Mouse (Mus musculus) limb, embryonic 13.5 days (tissue): ENCODE measurements around the gene Ldlrap1. TPM values are rescaled to one million over a fixed set of nuclear protein-coding genes. Genes with fewer than 3 reads are reported as not detected.

Experiments
- ATAC-seq: fragments of 200-750 bp; cut with Nextera tagmentation; 2 replicates; pipeline ENCODE4 v1.8.0; 2017; ENCODE audit warnings: low read depth, moderate number of reproducible peaks, moderate TSS enrichment; ENCODE audit not compliant: low FRiP score
- H3K27ac ChIP-seq: fragments of 300-500 bp; sonication (generic); 2 replicates; pipeline ENCODE4 v1.5.1; 2015; ENCODE audit warnings: inconsistent platforms, mild to moderate bottlenecking, moderate library complexity
- H3K27me3 ChIP-seq: fragments of 300-500 bp; sonication (generic); 2 replicates; pipeline ENCODE4 v1.6.1; 2015; ENCODE audit warnings: mild to moderate bottlenecking, inconsistent platforms
- H3K36me3 ChIP-seq: fragments of 300-500 bp; sonication (generic); 2 replicates; pipeline ENCODE4 v1.6.1; 2015; ENCODE audit warnings: inconsistent platforms, mild to moderate bottlenecking, moderate library complexity
- H3K4me1 ChIP-seq: fragments of 300-500 bp; sonication (generic); 2 replicates; pipeline ENCODE4 v1.6.1; 2015; ENCODE audit warnings: inconsistent platforms
- H3K4me2 ChIP-seq: fragments of 300-500 bp; sonication (generic); replicated peaks from 2 replicates; pipeline ENCODE4 v1.6.1; 2015; ENCODE audit warnings: inconsistent platforms, mild to moderate bottlenecking, moderate library complexity
- H3K4me3 ChIP-seq: fragments of 300-500 bp; sonication (generic); 2 replicates; pipeline ENCODE4 v1.5.1; 2015; ENCODE audit warnings: moderate library complexity, mild to moderate bottlenecking, inconsistent platforms
- H3K9ac ChIP-seq: fragments of 300-500 bp; sonication (generic); 2 replicates; pipeline ENCODE4 v1.6.1; 2015; ENCODE audit warnings: mild to moderate bottlenecking, inconsistent platforms
- H3K9me3 ChIP-seq: fragments of 300-500 bp; sonication (generic); 2 replicates; pipeline ENCODE4 v1.6.1; 2016; ENCODE audit warnings: inconsistent platforms
- WGBS: fragments of 180-500 bp; shearing (Covaris S2); methylation state at CpG from one replicate; pipeline ENCODE4 v1.1.7; 2015; 5-methylcytosine and 5-hydroxymethylcytosine counted together
- polyA plus RNA-seq: library from polyadenylated mRNA; unstranded; fragments of >200 nt; fragmentation: Nextera tagmentation; extraction: Ambion mirVana; gene quantifications from 2 replicates; pipeline ENCODE4 v1.2.1, GENCODE M21; 2015

Ldlrap1 gene
- polyA plus RNA-seq, 1 experiment from 2014 or later = 24.5 TPM

DNA sequence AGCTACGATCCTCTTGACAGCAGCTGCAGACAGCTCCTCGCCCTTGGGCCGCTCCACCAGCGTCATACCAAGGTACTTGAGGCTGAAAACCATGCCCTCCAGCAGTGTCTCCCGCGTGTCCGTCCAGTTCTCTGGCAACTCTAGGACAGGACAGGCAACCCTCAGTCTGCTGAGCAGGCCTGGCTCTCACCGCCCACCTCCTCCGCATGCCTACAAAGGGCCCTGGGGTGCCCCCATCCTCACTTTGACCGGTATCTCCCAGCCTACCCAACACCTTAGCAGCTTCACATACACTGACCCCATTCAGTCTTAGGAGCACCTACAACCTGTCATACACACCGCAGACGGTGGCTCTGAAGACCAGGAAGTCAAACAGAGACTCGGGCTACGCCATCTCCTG is 8.9 kb downstream of the Ldlrap1 start:
- Histone ChIP-seq H3K27me3 (no peaks in the 10 kb centered on the region), H3K27ac (no peak overlapping the region), H3K4me1 (peaks cover 49% of the 10 kb centered on the region), H3K9me3 (no peaks in the 10 kb centered on the region), H3K4me2 (no peak overlapping the region), H3K36me3 (peaks cover 18% of the 10 kb centered on the region), H3K9ac (no peak overlapping the region), H3K4me3 (no peak overlapping the region)
- ATAC-seq = no peak
- whole genome bisulfite sequencing = 89% methylated on average over 14 of the region's 14 CpGs

DNA sequence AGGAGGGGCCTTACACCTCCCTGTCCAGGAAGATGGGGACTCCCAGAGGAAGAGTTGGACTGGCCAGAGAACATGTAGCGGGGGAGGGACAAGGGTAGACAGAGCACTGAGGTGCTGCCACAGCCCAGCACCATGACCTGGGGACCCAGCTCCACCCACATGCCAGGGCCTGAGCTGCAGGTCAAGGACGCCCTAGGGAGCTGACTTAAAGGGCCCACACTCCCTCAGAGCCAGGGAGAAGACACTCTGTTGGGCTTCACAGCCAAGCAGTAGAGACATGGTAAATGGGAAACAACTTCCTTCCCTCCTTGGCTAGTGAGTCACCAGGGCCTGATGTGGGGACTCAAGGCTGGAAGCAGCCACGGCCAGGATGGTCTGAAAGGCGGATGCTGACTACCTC is 9.5 kb downstream of the Ldlrap1 start:
- WGBS = 91% methylated on average over 4 of the region's 4 CpGs
- no peak overlapping the region for H3K27ac ChIP-seq
- H3K4me2 ChIP-seq = no peak overlapping the region
- no peak overlapping the region for H3K4me3 ChIP-seq
- peaks cover 18% of the 10 kb centered on the region for H3K36me3 ChIP-seq
- H3K9me3 ChIP-seq = no peaks in the 10 kb centered on the region
- no peaks in the 10 kb centered on the region for H3K27me3 ChIP-seq
- no peak for ATAC-seq
- H3K9ac ChIP-seq = no peak overlapping the region
- peaks cover 54% of the 10 kb centered on the region for H3K4me1 ChIP-seq

DNA sequence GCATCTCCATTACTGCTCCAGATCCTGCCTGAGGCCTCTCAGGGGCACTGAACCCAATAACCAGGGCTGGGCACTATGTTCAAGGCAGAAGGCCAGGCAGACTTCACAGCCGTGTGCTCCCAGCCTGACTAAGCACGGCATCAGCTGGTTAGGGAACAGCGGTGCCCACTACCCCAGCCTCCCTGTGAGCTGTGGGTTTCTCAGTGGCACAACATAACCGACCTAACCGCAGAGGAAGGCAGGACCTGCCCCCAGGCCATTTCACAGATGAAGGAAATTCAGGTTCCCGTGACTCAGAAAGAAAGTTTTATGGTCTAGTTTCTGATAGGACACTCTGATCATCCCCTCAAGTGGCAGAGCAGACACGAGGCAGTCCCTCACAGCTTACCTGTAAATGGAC is 10.9 kb downstream of the Ldlrap1 start:
- ATAC-seq = no peak
- H3K27me3 ChIP-seq = no peaks in the 10 kb centered on the region
- no peaks in the 10 kb centered on the region for H3K9me3 ChIP-seq
- H3K27ac ChIP-seq = no peak overlapping the region
- H3K36me3 ChIP-seq = peaks cover 23% of the 10 kb centered on the region
- H3K9ac ChIP-seq = no peak overlapping the region
- H3K4me1 ChIP-seq = peaks cover 58% of the 10 kb centered on the region
- WGBS = 66% methylated on average over 7 of the region's 7 CpGs
- no peak overlapping the region for H3K4me2 ChIP-seq
- no peak overlapping the region for H3K4me3 ChIP-seq

DNA sequence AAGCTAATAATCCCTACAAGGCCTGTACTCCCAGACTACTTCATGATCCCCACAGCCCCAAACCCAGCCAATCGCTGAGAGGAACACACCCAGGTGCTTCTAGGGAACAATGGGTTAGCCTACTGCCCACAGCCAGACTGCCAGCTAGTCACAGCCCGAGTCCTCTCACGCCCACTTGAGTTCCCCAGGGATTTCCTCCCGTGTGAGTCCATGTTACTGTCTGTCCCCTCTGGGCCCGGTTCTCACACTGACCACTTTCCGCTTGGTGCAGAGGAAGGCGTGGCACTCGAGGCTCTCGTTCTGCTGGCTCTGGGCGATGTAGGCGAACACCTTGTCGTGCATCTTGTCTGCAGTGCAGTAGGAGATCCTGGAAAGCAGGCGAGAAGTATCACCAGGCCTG is 12.9 kb downstream of the Ldlrap1 start:
- Histone ChIP-seq H3K36me3 (peaks cover 23% of the 10 kb centered on the region), H3K4me3 (no peak overlapping the region), H3K9ac (no peak overlapping the region), H3K4me2 (no peak overlapping the region), H3K9me3 (no peaks in the 10 kb centered on the region), H3K27ac (no peak overlapping the region), H3K27me3 (no peaks in the 10 kb centered on the region), H3K4me1 (peaks cover 66% of the 10 kb centered on the region)
- WGBS = 66% methylated on average over 13 of the region's 13 CpGs
- ATAC-seq = no peak

DNA sequence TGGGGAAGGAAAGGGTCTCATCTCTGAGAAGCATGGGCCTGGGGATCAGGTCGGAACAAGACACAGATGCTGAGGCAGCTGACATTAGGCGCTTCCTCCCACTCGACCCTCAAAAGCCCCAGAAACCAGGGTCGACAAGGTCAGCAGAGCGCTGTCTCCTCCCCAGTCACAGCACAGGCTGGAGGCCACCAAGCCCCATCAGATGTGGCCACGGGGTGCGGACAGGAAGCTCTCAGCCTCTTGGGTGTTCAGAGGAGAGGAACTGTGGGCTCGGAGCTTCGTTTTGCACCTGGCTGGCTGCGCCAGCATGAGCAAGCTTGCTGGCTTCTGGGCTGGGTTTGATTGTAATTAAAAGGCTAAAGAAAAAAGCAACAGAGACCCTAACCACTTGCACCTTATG is 13.5 kb downstream of the Ldlrap1 start:
- H3K27ac ChIP-seq = no peak overlapping the region
- H3K4me2 ChIP-seq = no peak overlapping the region
- H3K4me3 ChIP-seq = no peak overlapping the region
- H3K4me1 ChIP-seq = peaks cover 68% of the 10 kb centered on the region
- H3K9ac ChIP-seq = peak overlapping the region; percentile 5; the same call in 1 of the 2 replicates
- no peaks in the 10 kb centered on the region for H3K9me3 ChIP-seq
- no peaks in the 10 kb centered on the region for H3K27me3 ChIP-seq
- WGBS = 48% methylated on average over 10 of the region's 10 CpGs
- H3K36me3 ChIP-seq = peaks cover 24% of the 10 kb centered on the region
- no peak for ATAC-seq

DNA sequence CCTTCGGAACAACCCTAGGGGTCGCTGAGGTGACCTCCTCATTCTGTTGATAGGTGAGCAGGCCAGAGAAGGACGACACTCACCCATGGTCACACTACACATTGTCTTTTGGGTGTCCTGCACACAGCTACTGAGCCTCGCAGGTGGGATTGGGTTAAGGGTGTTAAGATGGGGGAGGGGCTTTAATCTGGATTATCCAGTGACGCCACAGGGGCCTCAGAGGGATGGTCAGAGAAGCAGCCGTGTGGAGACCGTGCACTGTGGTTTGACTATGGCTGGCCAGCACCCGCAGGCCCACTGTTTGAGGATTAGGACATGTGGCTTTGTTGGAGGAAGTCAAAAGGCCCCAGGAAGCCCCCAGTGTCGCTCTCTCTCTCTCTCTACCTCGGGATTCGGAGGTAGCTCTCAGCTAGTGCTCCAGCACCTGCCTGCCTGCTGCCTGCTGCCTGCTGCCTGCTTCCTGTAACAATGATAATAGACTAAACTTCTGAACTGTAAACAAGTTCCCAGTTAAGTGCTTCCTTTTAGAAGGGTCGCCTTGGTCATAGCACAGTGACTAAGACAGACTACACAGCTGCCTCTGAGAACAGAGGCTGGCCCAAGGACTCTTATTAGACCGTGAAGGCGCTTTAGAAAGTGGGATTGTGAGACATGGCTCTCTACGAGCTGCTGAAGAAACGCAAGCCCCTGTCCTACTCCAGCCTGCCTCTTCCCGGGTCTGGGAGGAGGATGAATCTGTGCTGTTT is 14.1 kb downstream of the Ldlrap1 start:
- Histone ChIP-seq H3K9me3 (no peaks in the 10 kb centered on the region), H3K4me2 (no peak overlapping the region), H3K27ac (no peak overlapping the region), H3K27me3 (no peaks in the 10 kb centered on the region), H3K9ac (peak overlapping the region; percentile 5; the same call in 1 of the 2 replicates), H3K36me3 (peaks cover 30% of the 10 kb centered on the region), H3K4me1 (peaks cover 68% of the 10 kb centered on the region), H3K4me3 (no peak overlapping the region)
- 58% methylated on average over 17 of the region's 17 CpGs for WGBS
- ATAC-seq = no peak

DNA sequence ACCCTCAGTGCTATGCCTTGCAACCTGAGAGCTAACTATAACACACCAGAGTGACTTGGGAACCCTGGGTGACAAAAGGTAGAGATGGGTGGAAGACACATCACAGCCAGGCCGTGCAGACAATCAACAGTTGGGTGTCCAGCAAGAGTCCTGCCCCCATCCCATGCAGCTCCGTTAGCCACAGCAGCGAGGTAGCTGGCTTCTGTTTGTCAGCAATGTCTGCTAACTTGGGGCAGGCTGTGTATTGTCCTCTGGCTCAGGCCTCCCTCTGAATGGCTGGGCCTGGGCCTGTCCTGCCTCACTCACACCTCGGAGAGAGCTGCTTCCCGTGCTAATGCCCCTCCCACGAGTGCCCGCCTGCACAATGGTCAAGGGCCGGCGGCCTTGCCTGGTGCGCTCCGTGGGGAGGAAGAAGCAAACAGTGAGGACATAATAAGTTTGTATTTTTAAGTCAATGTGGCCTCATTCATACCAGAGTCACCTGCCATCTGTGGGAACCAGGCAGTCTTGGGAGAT is 14.9 kb downstream of the Ldlrap1 start:
- no peak overlapping the region for H3K9ac ChIP-seq
- H3K4me2 ChIP-seq = no peak overlapping the region
- no peak overlapping the region for H3K27ac ChIP-seq
- peaks cover 38% of the 10 kb centered on the region for H3K36me3 ChIP-seq
- H3K4me3 ChIP-seq = no peak overlapping the region
- H3K27me3 ChIP-seq = no peaks in the 10 kb centered on the region
- no peaks in the 10 kb centered on the region for H3K9me3 ChIP-seq
- no peak for ATAC-seq
- WGBS = 52% methylated on average over 11 of the region's 11 CpGs
- peaks cover 68% of the 10 kb centered on the region for H3K4me1 ChIP-seq

DNA sequence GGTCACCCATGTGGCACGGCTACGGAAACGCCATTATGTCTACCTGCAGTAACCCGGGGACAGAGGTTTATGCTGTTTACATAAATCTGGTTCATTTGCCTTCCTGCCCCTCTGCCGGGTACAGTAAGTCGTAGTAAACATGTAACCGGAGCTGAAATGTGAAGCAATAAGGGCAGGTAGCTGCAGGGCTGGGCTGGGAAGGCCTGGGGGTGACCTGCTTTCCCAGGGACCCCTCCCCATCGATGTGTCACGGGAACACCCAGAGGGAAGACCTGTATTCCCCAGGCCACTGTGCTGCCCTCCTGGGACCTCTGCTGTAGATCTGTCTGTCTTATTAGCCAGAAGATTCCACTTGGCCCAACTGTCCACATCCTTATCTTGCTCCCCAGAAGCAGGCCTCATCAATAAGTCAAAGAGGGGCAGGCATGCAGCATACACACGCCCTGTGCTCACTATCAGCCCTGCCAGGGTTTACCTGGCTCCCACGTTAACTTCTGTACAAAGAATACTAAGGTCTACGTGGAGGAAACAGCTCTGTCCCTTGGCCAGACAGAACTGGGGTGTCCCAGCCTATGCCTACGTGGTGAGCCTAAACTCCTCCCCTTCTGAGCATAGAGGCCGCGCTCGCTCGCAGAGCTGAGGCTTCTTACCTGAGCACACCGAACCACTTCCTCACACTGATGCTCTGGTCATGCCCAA is 16.0 kb downstream of the Ldlrap1 start:
- H3K4me3 ChIP-seq = no peak overlapping the region
- WGBS = 49% methylated on average over 18 of the region's 18 CpGs
- no peak overlapping the region for H3K4me2 ChIP-seq
- peaks cover 64% of the 10 kb centered on the region for H3K4me1 ChIP-seq
- H3K9me3 ChIP-seq = no peaks in the 10 kb centered on the region
- H3K27me3 ChIP-seq = no peaks in the 10 kb centered on the region
- no peak for ATAC-seq
- H3K27ac ChIP-seq = no peak overlapping the region
- H3K36me3 ChIP-seq = peaks cover 45% of the 10 kb centered on the region
- H3K9ac ChIP-seq = peak overlapping the region; percentile 43; the same call in 1 of the 2 replicates

DNA sequence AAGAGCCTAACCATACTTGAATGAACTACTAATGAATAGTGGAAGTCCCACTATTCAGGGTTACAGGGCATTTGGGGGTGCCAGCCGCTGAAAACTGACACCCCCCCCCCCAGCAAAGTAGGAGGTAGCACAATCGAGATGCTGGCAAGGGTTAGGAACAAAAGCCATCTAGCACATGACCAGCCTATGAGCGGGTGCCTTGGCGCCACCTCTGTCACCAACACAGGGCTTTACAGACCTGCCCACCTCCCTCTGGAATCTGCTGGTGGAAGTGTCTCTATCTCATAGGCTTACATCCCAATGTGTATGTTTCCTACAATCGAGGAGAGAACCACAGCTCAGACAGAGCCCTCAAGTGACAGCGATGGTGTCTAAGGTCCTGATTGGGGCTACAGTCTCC is 17.0 kb downstream of the Ldlrap1 start:
- Histone ChIP-seq H3K9me3 (no peaks in the 10 kb centered on the region), H3K4me2 (no peak overlapping the region), H3K27me3 (no peaks in the 10 kb centered on the region), H3K9ac (no peak overlapping the region), H3K36me3 (peaks cover 51% of the 10 kb centered on the region), H3K27ac (no peak overlapping the region), H3K4me3 (no peak overlapping the region), H3K4me1 (peaks cover 58% of the 10 kb centered on the region)
- WGBS = 75% methylated on average over 6 of the region's 6 CpGs
- no peak for ATAC-seq

DNA sequence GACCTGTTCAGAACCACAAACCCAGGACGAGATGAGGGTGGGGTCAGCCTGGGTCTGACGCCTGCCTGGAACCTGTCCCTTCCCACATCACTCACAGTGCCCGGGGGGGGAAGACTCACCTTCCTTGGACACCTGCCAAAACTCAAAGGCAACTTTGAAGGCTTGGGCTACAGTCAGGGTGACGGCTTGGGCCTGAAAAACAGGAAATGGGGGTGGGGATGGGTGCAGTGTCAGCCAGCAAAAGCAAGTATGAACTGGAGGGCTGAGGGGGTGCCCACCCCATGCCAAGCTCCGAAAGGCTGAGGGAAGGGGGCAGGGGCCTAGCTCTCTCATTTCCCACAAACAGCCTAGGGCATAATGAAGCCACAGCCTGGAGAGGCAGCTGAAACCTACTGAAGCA is 17.6 kb downstream of the Ldlrap1 start:
- Histone ChIP-seq H3K9me3 (no peaks in the 10 kb centered on the region), H3K36me3 (peaks cover 56% of the 10 kb centered on the region), H3K4me1 (peaks cover 54% of the 10 kb centered on the region), H3K9ac (no peak overlapping the region), H3K27me3 (no peaks in the 10 kb centered on the region), H3K4me3 (no peak overlapping the region), H3K27ac (peak overlapping the region; percentile 52; the same call in 1 of the 2 replicates), H3K4me2 (no peak overlapping the region)
- WGBS = 47% methylated on average over 5 of the region's 5 CpGs
- ATAC-seq = no peak

DNA sequence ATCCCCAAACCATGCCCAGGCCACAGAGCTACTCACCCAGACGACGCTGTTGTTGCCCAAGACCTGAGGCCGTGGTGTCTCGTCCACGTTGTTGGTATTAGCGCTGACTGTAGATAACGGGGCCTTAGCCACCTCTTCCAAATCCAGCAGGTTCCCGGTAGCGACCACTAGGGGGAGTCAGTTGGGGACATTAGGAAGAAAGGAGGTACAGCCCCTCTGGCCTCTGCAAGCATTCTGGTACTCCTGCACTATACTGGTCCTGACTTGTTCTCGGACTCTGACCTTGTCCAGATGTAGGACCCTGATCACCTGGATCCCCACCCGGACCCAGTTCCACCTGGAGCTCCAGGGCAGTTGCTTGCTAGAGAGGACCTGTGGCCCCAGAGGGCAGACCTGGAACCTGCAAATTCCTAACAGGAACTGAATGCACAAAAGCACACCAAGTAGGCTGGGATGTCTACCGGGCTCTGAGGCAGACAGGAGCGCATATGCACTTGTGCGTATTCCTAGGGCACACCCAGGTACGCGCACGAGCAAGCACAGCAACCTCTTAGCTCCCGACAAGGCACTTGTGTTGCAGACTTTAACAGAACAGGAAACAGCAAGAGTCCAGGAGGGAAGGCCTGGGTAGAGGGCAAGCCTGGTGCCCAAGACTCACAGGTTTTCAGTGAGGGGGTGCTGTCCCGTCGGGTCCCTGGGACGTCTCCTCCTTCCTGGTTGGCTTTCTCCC is 18.4 kb downstream of the Ldlrap1 start:
- ATAC-seq = no peak
- 65% methylated on average over 21 of the region's 21 CpGs for WGBS
- no peaks in the 10 kb centered on the region for H3K9me3 ChIP-seq
- H3K4me1 ChIP-seq = peaks cover 46% of the 10 kb centered on the region
- H3K27ac ChIP-seq = peak overlapping the region; percentile 52
- no peak overlapping the region for H3K9ac ChIP-seq
- H3K4me2 ChIP-seq = no peak overlapping the region
- H3K4me3 ChIP-seq = no peak overlapping the region
- no peaks in the 10 kb centered on the region for H3K27me3 ChIP-seq
- peaks cover 51% of the 10 kb centered on the region for H3K36me3 ChIP-seq
